Comparison of ENCODE assay signal across 9 mouse cellular contexts in genomic region chr4:133074894-133075572, GRCm38 (mm10). TPM values are rescaled to one million over a fixed set of nuclear protein-coding genes. Genes with fewer than 3 reads are reported as not detected.
DNase-seq lines count a peak whose midpoint lies in the region; ATAC-seq and TF ChIP-seq lines count a peak whose summit lies in the region.
"Had no signal": no experiment of that assay in that cellular context is flagged by ENCODE, and none has a peak within 500 bp of the region (broad histone marks: within the 10 kb centered on the region; RNA-seq: fewer than 3 reads in every experiment).

No protein-coding gene starts in this region.

- no peaks in the 10 kb centered on the region for H3K27me3 ChIP-seq in limb, embryonic 15.5 days

- no peaks in the 10 kb centered on the region for H3K9me3 ChIP-seq in limb, embryonic 15.5 days

- no peak for ATAC-seq in limb, embryonic 15.5 days (ENCODE audit: insufficient number of reproducible peaks, low FRiP score, low TSS enrichment, low read depth)
- no peak for ATAC-seq in CD4-positive, CD25-positive, alpha-beta regulatory T cell, adult 4 months

- H3K4me3 ChIP-seq in gastrocnemius, adult 2 months: peak overlapping the region; percentile 7; the same call in 1 of the 2 replicates
- no peak overlapping the region for H3K4me3 ChIP-seq in limb, embryonic 15.5 days

- peaks cover 90% of the 10 kb centered on the region for H3K36me3 ChIP-seq in limb, embryonic 15.5 days

- TF ChIP-seq CTCF in gastrocnemius, adult 2 months (IDR thresholded peaks at IDR 0.05): no peak

- 68% methylated on average over 8 of the region's 8 CpGs for WGBS in limb, embryonic 15.5 days

- H3K27ac ChIP-seq in gastrocnemius, adult 2 months: peak overlapping the region; percentile 56
- H3K27ac ChIP-seq in limb, embryonic 15.5 days: peak overlapping the region; percentile 81
- H3K27ac ChIP-seq: macrophage had no signal

- no peak overlapping the region for H3K4me2 ChIP-seq in limb, embryonic 15.5 days

- peak; percentile 78 for DNase-seq in gastrocnemius, adult 2 months
- DNase-seq in gastrocnemius, adult 8-10 months (ENCODE audit: low spot score in 2 of 2): no peak
- DNase-seq in thymus, postnatal 14 days: peak; percentile 46
- no peak for DNase-seq in thymus, postnatal 25 days
- no peak for DNase-seq in ovary, adult 18-20 months (ENCODE audit: low spot score)
- DNase-seq in right cerebral cortex, postnatal 4 days: no peak

- intact Hi-C loops in gastrocnemius, adult 2 months (cut with DNase I): no loop called here

- no peak overlapping the region for H3K9ac ChIP-seq in limb, embryonic 15.5 days

- H3K4me1 ChIP-seq in limb, embryonic 15.5 days: peaks cover 52% of the 10 kb centered on the region

RNA-seq across cellular contexts. Expression of gene Wasf2, which starts 55.3 kb away (rescaled TPM):
- 10 to 100 TPM; 34.9 to 35.6 TPM for total RNA-seq in gastrocnemius, adult 2 months (2021)
- total RNA-seq in gastrocnemius, adult 8-10 months (2022): 10 to 100 TPM; 18.8 to 27.9 (median 27.3) TPM
- polyA plus RNA-seq in limb, embryonic 15.5 days (2015; fragmentation: Nextera tagmentation; extraction: Ambion mirVana): 117 and 129 TPM in 2 replicates
- 10 to 100 TPM; 69.2 to 76.3 TPM for polyA plus RNA-seq in CD4-positive, CD25-positive, alpha-beta regulatory T cell, adult 4 months (2017; shearing (Covaris generic))

Comparison
In these comparisons a context has a peak if more than half of its experiments do, and no peak if none do; other contexts are left out.
1. DNase-seq: peak in gastrocnemius, adult 2 months (single experiment) and thymus, postnatal 14 days (single experiment); none in gastrocnemius, adult 8-10 months (0 of 2), thymus, postnatal 25 days (single experiment), ovary, adult 18-20 months (single experiment) and right cerebral cortex, postnatal 4 days (single experiment).